Mouse (Mus musculus): Measurements from ENCODE around the gene St7.

GRCm38 (mm10) chr6:17790251-17790650 is 97.5 kb downstream of the St7 start:
- TF ChIP-seq CTCF (conservative IDR thresholded peaks at IDR 0.05; ENCODE audit: insufficient read depth, insufficient read length, low read depth, low read length) = no peak
- TF ChIP-seq POLR2A (IDR thresholded peaks at IDR 0.05; ENCODE audit: low read depth, low read length) = no peak

All from kidney, adult 2 months (tissue).